Mouse (Mus musculus) inflammation-experienced regulatory T-cells, adult 6 months (primary cell): ENCODE measurements at regions not wholly inside any gene's neighbourhood (a gene's known extent, or its start where the extent isn't known, plus 50 kb on each side); places are given as distances from the start of the nearest gene placed in this dataset.

Experiments used
- ATAC-seq: one replicate; pipeline ENCODE4 v1.8.0; 2017

DNA sequence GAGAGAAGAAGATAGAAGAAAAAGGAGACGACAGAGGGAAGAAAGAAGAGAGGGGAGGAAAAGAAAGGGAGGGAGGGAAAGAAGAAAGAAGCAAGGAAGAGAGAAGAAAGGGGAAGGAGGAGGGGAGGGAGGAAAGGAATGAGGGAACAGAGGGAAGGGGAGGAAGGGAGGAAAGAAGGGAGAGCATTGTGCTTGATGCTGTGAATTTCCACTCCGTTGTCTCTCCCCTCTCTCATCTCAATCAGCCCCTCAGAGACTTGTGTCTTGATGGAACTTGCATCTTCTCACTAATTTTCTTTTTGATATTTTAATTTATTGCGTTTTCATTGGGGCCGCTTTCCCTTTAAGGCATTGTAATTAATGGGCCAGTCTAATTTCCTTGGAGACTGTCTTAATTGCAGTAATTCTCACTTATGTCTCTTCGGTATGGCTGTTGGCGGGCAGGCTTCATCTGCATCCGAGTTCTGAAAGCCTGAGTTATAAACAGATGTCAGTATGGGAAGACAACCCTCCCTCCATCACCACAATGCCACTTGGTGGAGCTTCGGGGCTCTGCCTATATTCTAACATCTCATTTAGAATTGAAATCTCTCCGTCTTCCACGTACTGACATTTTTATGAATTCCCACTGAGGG, 111.4 kb upstream of the Xylt1 start:
- ATAC-seq = no peak

DNA sequence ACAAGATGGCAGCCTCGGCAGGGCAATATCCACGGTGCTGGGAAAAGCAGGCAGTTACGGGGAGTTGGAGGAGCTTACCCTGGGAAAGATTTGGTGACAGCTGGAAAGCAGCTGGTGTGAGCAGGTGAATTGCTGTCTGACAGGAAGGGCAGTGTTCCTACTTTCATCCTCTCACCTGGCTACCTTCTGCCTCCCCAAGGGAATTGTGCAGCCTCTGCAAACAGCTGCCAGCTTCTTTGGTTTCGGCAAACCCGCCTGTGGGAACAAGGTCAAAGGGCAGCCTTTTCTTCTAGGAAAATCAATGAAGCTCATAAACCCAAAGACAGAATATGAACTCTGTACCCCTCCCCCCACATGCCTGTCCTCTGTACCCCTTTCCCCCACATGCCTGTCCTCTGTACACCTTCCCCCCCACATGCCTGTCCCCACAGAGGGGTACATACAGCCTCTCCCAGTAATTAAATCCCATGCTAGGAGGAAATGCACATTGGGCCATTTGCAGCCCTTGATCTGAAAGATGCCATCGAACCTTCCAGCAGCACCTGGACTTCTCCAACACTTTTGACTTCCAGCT, 102.3 kb upstream of the Xylt1 start:
- ATAC-seq = no peak

DNA sequence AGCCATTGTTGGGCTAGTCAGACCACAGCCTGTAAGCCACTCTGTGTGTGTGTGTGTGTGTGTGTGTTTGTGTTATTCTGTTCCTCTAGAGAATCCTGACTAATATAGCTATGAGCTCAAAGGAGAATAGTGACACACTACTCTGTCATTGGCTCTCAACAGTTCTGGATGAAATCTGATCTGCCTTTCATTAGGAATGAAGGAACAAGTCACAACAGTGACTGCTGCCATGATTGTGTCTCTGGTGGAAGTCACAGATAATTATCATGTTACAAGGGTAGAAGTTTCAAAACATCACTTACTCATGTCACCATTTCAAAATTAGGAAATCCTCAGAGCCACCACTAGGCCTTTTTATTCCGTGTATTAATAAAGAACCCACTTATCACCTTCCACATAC, 98.6 kb upstream of the Xylt1 start:
- ATAC-seq = no peak

DNA sequence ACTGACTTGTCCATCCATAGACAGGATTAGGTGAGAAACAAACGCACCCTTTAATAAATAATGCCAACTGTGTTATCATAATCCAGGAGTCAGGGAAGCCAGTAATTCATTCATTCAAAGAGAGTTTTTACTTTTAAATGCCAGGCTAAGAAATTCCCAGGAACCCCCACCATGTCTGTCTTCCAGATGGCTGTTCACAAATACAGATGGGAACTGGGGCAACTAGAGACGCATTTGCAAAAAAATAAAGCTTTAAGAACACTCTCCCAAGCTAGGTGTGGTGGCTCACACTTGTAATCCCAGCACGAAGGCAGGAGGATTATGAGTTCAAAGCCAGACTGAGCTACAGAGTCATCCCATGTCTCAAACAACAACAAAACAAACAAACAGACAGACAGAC, 95.6 kb upstream of the Xylt1 start:
- ATAC-seq = no peak

DNA sequence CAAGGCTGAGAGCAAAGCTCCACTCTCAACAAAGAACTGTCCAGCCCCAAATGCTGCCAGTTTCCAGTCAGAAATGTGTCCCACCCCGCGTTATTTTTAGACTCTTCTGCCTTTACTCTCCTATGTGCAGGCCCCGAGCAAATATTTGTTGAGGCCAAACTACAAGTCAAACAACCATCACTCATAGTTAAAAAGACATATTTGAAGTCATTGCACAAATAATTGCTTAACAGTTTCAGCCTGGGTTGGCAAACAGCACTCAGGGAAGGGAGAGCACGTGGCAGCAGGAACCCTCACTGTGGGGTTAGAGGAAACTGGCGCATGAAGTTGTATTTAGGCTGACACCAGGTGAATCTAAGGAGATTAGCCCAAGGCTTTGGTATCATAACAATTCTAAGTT, 94.8 kb upstream of the Xylt1 start:
- no peak for ATAC-seq

DNA sequence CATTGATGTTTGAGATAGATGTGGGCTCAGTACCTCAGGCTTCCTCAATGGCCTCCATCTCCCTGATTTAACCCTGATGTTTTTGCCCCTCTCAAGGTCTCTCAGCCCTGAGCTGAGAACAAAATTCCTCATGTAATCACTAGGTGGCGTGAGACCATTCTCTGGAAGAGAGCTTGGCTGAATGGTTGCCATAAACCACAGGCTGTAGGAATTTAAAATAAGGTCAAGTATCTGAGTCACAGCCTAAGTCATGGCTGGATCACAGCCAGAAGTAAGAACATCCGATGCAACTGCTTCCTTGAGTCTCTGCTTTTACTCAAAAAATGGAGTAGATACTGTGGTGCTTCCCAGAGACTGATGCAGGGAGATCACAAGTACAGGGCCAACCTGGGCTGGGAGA, 77.1 kb upstream of the Xylt1 start:
- no peak for ATAC-seq

DNA sequence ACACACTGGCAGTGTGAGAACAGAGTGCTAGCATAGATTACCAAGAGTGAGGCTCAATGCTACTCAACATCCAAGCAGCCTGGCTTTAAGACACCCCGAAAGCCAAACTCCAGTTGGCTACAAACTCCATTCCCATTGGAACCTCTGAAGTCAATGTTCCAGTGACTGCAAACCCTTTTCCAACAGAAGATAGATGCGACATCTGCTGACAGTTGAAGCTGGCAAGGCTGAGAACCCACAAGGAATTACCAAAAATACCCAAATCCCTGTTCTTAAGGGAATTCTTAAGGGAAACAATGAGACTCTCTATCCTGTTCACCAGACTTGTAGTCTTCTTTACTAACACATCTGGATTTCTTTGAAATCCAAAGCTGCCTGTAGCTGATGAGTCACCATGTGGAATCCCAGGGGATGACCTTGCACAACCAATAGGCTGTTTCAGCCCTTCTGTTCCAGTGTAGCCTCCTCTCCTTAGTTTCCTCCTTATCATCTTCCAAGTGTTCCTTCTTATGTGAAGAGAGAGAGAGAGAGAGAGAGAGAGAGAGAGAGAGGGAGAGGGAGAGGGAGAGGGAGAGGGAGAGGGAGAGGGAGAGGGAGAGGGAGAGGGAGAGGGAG, 70.1 kb upstream of the Xylt1 start:
- no peak for ATAC-seq

DNA sequence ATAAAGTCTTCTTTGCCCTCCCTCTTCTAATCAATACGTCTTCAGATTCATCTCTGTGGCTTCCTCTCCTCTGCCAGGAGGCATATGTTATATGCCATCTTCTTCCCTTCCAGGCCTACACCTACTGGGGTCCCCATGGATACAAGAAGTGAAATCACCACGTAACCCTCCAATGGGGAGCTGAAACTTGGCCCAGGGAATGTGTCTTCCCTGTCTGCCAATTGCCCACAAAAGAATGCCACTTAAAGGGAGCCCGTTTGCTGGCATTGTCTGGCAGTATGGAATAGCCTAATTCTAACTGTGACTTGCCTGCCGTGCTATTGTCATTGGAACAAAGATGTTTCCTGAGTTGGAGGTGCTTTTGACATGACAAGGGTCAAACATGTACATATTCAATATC, 69.5 kb upstream of the Xylt1 start:
- ATAC-seq = no peak

DNA sequence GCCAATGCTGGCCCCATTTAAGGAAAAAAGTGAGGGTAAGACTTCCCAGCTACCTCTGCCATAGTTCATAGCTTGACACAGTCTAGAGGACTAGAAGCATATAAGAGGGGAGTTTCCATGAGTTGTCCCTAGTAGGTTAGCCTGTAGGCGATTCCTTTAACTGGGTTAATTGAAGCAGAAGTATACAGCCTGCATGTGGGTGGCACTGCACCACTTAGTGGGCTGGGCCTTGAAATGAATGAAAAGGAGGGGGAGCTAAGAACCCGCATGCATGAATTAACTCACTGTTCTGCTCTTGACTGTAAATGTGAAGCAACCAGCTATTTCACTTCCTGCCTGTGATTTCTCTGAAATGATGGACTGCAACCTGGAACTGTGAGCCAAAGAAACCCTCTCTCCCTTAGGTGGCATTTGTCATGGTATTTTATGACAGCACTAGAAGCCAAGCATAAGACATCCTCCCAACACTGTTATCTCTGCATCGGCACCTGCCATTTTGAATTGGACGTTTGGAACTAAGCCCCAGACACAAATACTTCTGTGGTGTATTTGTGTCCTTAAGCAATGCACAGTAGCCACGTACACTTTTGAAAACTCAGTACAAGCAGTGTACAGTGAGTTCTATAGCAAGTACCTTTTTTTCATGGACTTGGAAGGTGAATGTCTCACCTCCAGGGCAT, 64.5 kb upstream of the Xylt1 start:
- no peak for ATAC-seq

DNA sequence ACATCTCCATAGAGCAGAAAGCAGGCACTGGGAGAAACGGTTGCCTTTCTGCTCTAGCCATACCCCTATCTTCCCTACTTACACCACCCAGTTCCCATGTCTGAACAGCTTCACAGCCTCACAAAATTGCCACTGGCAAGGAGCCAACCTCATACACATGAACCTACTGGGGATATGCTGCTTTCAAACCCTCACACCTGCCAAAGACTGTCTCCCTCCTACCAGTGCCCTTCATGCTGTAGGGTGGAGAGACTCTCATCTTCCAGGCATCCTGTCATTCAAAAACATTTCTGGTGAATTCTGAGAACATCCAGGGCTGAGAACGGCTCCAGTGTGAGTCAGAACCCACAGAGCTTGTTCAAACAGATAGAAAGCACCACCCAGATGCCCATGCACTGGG, 63.4 kb upstream of the Xylt1 start:
- no peak for ATAC-seq

DNA sequence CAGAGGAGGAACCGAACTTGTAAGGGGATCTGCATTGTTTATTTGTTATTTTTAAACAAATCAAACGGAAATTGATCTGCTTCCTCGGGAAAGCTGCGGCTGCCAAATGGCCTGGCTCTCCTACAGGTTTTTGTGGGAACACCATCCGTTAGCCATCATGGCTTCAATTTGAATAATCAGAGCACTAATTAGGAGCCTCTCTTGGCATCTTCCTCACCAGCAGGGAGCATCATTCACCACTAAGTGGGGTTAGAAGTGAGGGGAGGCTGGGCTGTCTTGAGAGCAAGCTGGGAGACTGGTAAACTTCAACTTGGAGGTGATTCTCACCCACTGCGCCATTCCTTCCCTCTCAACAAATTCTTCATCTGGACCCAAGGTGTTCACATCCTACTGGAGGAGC, 60.2 kb upstream of the Xylt1 start:
- no peak for ATAC-seq
